Mouse (Mus musculus): ENCODE measurements at regions not wholly inside any gene's neighbourhood (a gene's known extent, or its start where the extent isn't known, plus 50 kb on each side); places are given as distances from the start of the nearest gene placed in this dataset.

DNA sequence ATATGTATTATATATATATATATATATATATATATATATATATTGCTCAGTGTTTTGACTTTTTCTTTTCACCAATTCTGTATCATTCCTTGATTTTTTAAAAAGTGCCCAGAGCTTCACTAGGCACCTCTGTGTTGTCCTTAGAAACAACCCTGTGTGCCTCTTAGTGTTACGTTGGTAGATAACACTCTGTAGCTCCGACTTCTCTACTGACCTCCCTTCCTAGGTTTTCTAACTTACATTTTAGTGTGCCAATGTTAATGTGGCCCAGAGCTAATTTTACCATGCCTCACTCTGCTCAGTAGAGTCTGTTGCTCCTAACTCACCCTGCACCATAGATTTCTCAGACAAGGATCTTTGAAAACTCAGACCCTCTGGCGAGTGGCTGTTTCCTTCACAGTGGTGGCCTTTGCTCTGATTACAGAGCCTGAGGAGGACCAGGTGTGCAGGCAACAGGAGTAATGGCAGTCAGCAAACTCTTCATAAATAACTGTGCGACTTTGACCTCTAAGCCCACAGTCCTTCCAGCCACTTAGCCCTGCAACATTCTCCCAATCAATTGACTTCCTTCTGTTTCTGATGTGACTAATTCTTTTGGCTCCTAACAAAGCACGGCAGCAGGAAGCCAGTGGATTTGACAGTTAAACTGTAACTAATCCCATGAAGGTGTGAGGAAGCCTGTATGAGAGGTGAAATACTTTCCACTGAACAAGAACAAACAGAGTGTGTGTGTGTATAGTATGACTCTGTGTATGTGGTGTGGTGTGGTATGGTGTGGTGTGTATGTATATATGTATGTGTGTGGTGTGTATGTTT is 53.6 kb upstream of the Actr3 start:
- Histone ChIP-seq H3K9ac (replicated peaks; ENCODE audit: low read depth, low read length) (no peak overlapping the region), H3K4me2 (replicated peaks; ENCODE audit: low read depth, low read length) (no peak overlapping the region), H3K27me3 (ENCODE audit: control insufficient read depth, insufficient read depth, low read length) (no peaks in the 10 kb centered on the region), H3K4me1 (ENCODE audit: control insufficient read depth, insufficient read depth, low read length) (no peaks in the 10 kb centered on the region), H3K4me3 (ENCODE audit: low read depth, low read length) (no peak overlapping the region), H3K27ac (ENCODE audit: low read length) (0 out of 2 replicates have a peak overlapping the region, but pooled peaks have one; percentile 30), H3K9me3 (ENCODE audit: control insufficient read depth, low read depth, low read length) (no peaks in the 10 kb centered on the region), H3K36me3 (ENCODE audit: control insufficient read depth, insufficient read depth, low read length) (no peaks in the 10 kb centered on the region)
- peak; percentile 56; the same call in 1 of the 2 replicates for ATAC-seq (ENCODE audit: insufficient number of reproducible peaks, insufficient read depth, low FRiP score, low read depth)
- WGBS, result 40% methylated on average over 5 of the region's 5 CpGs

DNA sequence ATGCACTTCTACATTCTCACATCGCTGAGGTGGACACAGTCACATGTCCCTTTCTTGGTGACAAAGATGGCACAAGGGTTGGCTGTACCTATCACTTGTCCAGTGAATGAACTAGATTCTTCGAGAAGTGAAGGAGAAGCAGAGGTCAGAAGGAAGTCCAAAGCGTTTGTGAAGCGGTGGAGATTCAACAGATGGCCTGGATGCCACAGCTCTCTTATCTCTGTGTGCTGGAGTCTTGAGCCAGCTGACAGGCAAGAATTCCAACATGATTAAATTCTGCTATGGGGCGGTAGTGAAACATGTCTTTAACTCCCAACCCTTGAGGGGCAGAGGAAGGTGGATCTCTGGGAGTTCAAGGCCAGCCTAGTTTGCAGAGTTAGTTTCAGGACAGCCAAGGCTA is 55.5 kb upstream of the Actr3 start:
- WGBS, result 59% methylated on average over 5 of the region's 5 CpGs
- Histone ChIP-seq H3K4me2 (replicated peaks; ENCODE audit: low read depth, low read length) (no peak overlapping the region), H3K9ac (replicated peaks; ENCODE audit: low read depth, low read length) (no peak overlapping the region), H3K4me3 (ENCODE audit: low read depth, low read length) (no peak overlapping the region), H3K9me3 (ENCODE audit: control insufficient read depth, low read depth, low read length) (no peaks in the 10 kb centered on the region), H3K4me1 (ENCODE audit: control insufficient read depth, insufficient read depth, low read length) (no peaks in the 10 kb centered on the region), H3K36me3 (ENCODE audit: control insufficient read depth, insufficient read depth, low read length) (no peaks in the 10 kb centered on the region), H3K27me3 (ENCODE audit: control insufficient read depth, insufficient read depth, low read length) (no peaks in the 10 kb centered on the region), H3K27ac (ENCODE audit: low read length) (no peak overlapping the region)
- no peak for ATAC-seq (ENCODE audit: insufficient number of reproducible peaks, insufficient read depth, low FRiP score, low read depth)

DNA sequence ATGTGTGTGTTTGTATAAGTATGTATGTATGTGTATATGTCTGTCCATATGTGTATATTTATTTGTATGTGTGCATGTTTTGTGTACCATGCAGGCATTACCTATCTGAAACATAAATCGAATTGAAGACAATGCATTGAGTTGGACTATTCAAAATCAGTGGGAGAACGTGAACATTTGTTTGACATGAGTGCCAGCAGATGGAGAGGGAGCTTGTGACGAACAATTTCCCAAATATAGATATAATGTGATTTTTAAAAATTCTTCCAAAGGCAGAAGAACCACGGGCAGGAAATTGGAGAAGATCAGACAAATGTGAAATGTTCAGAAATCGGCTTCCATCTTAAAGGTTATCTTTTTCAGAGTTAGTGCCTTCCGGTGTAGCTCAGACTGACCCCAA is 59.1 kb upstream of the Actr3 start:
- WGBS, result 87% methylated on average over 6 of the region's 6 CpGs
- no peak overlapping the region for H3K4me2 ChIP-seq (replicated peaks; ENCODE audit: low read depth, low read length)
- no peaks in the 10 kb centered on the region for H3K36me3 ChIP-seq (ENCODE audit: control insufficient read depth, insufficient read depth, low read length)
- no peak for ATAC-seq (ENCODE audit: insufficient number of reproducible peaks, insufficient read depth, low FRiP score, low read depth)
- no peaks in the 10 kb centered on the region for H3K9me3 ChIP-seq (ENCODE audit: control insufficient read depth, low read depth, low read length)
- no peak overlapping the region for H3K4me3 ChIP-seq (ENCODE audit: low read depth, low read length)
- H3K9ac ChIP-seq (replicated peaks; ENCODE audit: low read depth, low read length), result no peak overlapping the region
- no peak overlapping the region for H3K27ac ChIP-seq (ENCODE audit: low read length)
- no peaks in the 10 kb centered on the region for H3K27me3 ChIP-seq (ENCODE audit: control insufficient read depth, insufficient read depth, low read length)
- no peaks in the 10 kb centered on the region for H3K4me1 ChIP-seq (ENCODE audit: control insufficient read depth, insufficient read depth, low read length)

DNA sequence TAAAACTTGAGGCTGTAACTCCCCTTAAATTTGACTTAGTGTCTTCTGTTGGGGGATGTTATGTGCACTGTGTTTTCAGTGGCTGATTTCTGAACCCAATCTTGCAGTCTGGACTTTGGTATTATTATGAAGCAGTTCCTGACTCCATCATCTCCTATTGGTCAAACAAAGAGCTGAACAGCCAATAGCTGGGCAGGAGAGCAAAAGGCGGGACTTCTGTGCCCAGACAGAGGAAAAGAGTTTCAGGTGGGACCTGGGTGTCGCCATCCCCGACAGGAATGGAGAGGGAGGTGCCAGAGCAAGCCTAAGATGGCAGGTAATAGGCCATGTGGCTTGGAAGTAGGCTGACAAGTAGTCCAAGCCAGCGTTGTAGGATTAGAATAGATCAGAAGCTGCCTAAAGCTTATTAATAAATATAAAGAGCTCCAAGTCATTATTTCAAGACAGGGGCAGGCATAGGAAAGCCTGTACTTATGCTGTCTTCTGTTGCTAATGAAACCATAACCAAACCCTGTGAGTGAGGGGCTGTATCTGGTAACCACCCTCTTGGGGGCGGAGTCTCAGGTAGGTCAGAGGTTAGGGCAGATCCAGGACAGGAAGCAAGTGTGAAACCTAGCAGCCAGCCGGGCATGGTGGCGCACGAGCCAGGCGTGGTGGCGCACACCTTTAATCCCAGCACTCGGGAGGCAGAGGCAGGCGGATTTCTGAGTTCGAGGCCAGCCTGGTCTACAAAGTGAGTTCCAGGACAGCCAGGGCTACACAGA is 60.0 kb upstream of the Actr3 start:
- H3K4me1 ChIP-seq (ENCODE audit: control insufficient read depth, insufficient read depth, low read length), result no peaks in the 10 kb centered on the region
- H3K27ac ChIP-seq (ENCODE audit: low read length), result no peak overlapping the region
- no peaks in the 10 kb centered on the region for H3K36me3 ChIP-seq (ENCODE audit: control insufficient read depth, insufficient read depth, low read length)

DNA sequence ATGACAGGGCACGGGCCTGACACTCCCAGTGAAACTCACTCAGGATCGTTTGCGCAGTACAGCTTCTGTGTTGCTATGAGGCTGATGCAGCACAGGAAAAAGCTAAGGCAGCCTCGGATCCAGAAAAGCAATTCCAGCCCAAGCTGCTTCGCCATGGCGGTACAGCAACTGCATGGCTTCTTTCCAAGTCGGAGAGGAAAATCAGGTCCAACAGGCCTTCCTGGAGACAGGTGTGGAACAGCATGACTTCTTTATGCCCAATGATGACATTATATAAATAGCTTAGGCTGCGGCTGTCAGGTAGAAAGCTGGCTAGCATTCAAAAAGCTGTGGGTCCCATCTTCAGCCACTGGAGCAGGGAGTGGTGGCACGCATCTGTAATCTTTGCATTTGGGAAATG is 61.5 kb upstream of the Actr3 start:
- Histone ChIP-seq H3K27ac (ENCODE audit: low read length) (no peak overlapping the region), H3K9ac (replicated peaks; ENCODE audit: low read depth, low read length) (no peak overlapping the region), H3K36me3 (ENCODE audit: control insufficient read depth, insufficient read depth, low read length) (no peaks in the 10 kb centered on the region), H3K4me3 (ENCODE audit: low read depth, low read length) (no peak overlapping the region), H3K9me3 (ENCODE audit: control insufficient read depth, low read depth, low read length) (no peaks in the 10 kb centered on the region), H3K4me2 (replicated peaks; ENCODE audit: low read depth, low read length) (no peak overlapping the region), H3K27me3 (ENCODE audit: control insufficient read depth, insufficient read depth, low read length) (no peaks in the 10 kb centered on the region), H3K4me1 (ENCODE audit: control insufficient read depth, insufficient read depth, low read length) (no peaks in the 10 kb centered on the region)
- 82% methylated on average over 9 of the region's 9 CpGs for WGBS
- 0 out of 2 replicates have a peak, but pooled peaks have one; percentile 37 for ATAC-seq (ENCODE audit: insufficient number of reproducible peaks, insufficient read depth, low FRiP score, low read depth)

More for the DNA sequence above, 60.0 kb upstream of the Actr3 start:
- Histone ChIP-seq H3K9ac (replicated peaks; ENCODE audit: low read depth, low read length) (no peak overlapping the region), H3K27me3 (ENCODE audit: control insufficient read depth, insufficient read depth, low read length) (no peaks in the 10 kb centered on the region), H3K4me3 (ENCODE audit: low read depth, low read length) (no peak overlapping the region), H3K9me3 (ENCODE audit: control insufficient read depth, low read depth, low read length) (no peaks in the 10 kb centered on the region), H3K4me2 (replicated peaks; ENCODE audit: low read depth, low read length) (no peak overlapping the region)
- no peak for ATAC-seq (ENCODE audit: insufficient number of reproducible peaks, insufficient read depth, low FRiP score, low read depth)
- 89% methylated on average over 11 of the region's 13 CpGs for WGBS

DNA sequence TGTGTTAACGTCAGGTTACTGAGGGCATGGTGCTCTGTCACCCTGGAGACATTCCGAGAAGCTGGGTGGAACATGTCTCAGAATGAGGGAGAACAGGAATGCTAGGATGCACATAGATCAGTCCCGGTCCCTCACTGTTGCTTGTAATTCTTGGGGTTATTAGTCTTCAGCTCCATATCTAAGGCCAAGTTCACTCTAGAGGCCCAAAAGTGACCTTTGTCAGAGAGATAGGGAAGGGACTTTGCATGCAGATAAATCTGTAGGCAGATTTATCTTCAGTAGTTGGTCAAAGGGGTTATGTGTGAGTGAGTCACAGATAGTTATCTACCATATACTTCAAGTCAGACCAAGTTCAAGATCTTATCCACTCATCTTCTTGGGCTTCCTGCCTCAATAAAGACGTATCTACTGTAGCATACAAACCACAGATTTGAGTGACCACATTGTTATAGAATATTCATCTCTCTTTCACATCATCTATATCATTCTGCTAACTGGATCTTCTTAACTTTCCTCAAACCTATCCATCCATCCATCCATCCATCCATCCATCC is 58.4 kb upstream of the Slc35f5 start:
- Histone ChIP-seq H3K36me3 (ENCODE audit: control insufficient read depth, insufficient read depth, low read length) (no peaks in the 10 kb centered on the region), H3K9ac (replicated peaks; ENCODE audit: low read depth, low read length) (no peak overlapping the region), H3K4me2 (replicated peaks; ENCODE audit: low read depth, low read length) (no peak overlapping the region), H3K4me1 (ENCODE audit: control insufficient read depth, insufficient read depth, low read length) (no peaks in the 10 kb centered on the region), H3K27ac (ENCODE audit: low read length) (no peak overlapping the region), H3K9me3 (ENCODE audit: control insufficient read depth, low read depth, low read length) (no peaks in the 10 kb centered on the region), H3K27me3 (ENCODE audit: control insufficient read depth, insufficient read depth, low read length) (no peaks in the 10 kb centered on the region), H3K4me3 (ENCODE audit: low read depth, low read length) (no peak overlapping the region)
- WGBS, result 87% methylated on average over 4 of the region's 4 CpGs
- ATAC-seq (ENCODE audit: insufficient number of reproducible peaks, insufficient read depth, low FRiP score, low read depth), result no peak

DNA sequence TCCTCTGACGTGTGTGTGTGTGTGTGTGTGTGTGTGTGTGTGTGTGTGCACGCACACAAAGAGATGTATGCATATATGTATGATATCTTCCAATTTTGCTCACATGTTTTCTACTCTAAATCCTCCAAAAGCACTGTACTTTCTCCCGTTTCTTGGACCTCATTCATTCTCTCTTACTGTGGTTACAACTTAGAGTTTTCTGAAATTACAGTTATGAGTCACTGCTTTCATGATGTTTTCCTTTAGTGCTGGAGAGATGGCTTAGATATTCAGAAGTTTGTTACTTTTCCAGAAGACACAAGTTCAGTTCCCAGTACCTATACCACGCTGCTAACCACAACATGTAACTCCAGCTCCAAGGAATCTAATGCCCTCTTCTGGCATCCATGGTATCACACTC is 56.5 kb upstream of the Slc35f5 start:
- no peak overlapping the region for H3K4me2 ChIP-seq (replicated peaks; ENCODE audit: low read depth, low read length)
- no peaks in the 10 kb centered on the region for H3K27me3 ChIP-seq (ENCODE audit: control insufficient read depth, insufficient read depth, low read length)
- no peak overlapping the region for H3K4me3 ChIP-seq (ENCODE audit: low read depth, low read length)
- H3K36me3 ChIP-seq (ENCODE audit: control insufficient read depth, insufficient read depth, low read length), result no peaks in the 10 kb centered on the region
- no peak overlapping the region for H3K27ac ChIP-seq (ENCODE audit: low read length)
- no peak for ATAC-seq (ENCODE audit: insufficient number of reproducible peaks, insufficient read depth, low FRiP score, low read depth)
- H3K4me1 ChIP-seq (ENCODE audit: control insufficient read depth, insufficient read depth, low read length), result 0 out of 2 replicates have a peak, but pooled peaks cover 3% of the 10 kb centered on the region
- no peaks in the 10 kb centered on the region for H3K9me3 ChIP-seq (ENCODE audit: control insufficient read depth, low read depth, low read length)
- no peak overlapping the region for H3K9ac ChIP-seq (replicated peaks; ENCODE audit: low read depth, low read length)
- 92% methylated on average over 4 of the region's 4 CpGs for WGBS

DNA sequence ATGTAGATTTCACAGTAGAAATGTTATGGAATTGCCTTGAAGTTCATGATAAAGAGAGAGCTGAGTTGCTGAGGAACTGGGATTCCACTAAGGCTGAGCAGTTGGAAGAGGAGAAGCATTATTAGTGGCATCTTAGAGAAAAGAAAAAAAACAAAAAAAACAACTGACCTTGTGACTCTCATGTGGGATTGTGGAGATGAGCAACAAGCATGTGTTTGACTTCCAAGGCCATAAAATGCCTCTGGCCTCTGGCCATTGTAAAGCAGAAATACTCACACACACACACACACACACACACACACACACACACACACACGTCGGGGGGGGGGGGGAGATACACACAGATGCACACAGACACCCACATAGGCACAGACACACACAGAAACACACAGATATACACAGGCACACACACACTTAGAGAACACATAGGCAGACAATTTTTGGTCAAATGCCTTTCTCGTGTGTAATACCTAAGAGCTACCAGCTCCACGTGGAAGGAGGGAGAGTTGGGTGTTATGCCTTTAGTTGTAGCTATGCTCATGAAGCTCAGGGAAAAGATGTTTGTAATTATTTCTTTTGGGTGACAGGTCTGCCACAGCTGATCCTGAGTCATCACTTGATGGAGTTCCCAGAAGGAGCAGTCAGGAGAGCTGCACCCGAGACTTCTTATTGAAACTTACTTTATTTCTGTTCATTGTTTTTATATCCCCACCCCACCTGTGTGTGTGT is 52.4 kb upstream of the Slc35f5 start:
- Histone ChIP-seq H3K9ac (replicated peaks; ENCODE audit: low read depth, low read length) (no peak overlapping the region), H3K27me3 (ENCODE audit: control insufficient read depth, insufficient read depth, low read length) (no peaks in the 10 kb centered on the region), H3K27ac (ENCODE audit: low read length) (no peak overlapping the region), H3K36me3 (ENCODE audit: control insufficient read depth, insufficient read depth, low read length) (no peaks in the 10 kb centered on the region), H3K9me3 (ENCODE audit: control insufficient read depth, low read depth, low read length) (no peaks in the 10 kb centered on the region), H3K4me2 (replicated peaks; ENCODE audit: low read depth, low read length) (no peak overlapping the region), H3K4me1 (ENCODE audit: control insufficient read depth, insufficient read depth, low read length) (0 out of 2 replicates have a peak, but pooled peaks cover 4% of the 10 kb centered on the region), H3K4me3 (ENCODE audit: low read depth, low read length) (no peak overlapping the region)
- WGBS, result 58% methylated on average over 5 of the region's 5 CpGs
- no peak for ATAC-seq (ENCODE audit: insufficient number of reproducible peaks, insufficient read depth, low FRiP score, low read depth)

Data from stomach, embryonic 14.5 days (tissue).